Mouse (Mus musculus) layer of hippocampus, postnatal 25 days (tissue): ENCODE results near the gene Coa7. TPM values are rescaled to one million over a fixed set of nuclear protein-coding genes. Genes with fewer than 3 reads are reported as not detected.

Experiments used
- DNase-seq, 2 experiments: peaks; one replicate each; pipeline ENCODE4 v3.0.0; 2022; ENCODE audit warnings: mixed read lengths in 2 of 2, low spot score in 1 of 2; ENCODE audit errors: extremely low spot score in 1 of 2
- total RNA-seq, 2 experiments: library from RNA; stranded (reverse); gene quantifications; 2 replicates each; pipeline ENCODE4 v1.2.3; 2021

Gene Coa7
- 10 to 100 TPM; 26.2 to 26.4 TPM for total RNA-seq

DNA sequence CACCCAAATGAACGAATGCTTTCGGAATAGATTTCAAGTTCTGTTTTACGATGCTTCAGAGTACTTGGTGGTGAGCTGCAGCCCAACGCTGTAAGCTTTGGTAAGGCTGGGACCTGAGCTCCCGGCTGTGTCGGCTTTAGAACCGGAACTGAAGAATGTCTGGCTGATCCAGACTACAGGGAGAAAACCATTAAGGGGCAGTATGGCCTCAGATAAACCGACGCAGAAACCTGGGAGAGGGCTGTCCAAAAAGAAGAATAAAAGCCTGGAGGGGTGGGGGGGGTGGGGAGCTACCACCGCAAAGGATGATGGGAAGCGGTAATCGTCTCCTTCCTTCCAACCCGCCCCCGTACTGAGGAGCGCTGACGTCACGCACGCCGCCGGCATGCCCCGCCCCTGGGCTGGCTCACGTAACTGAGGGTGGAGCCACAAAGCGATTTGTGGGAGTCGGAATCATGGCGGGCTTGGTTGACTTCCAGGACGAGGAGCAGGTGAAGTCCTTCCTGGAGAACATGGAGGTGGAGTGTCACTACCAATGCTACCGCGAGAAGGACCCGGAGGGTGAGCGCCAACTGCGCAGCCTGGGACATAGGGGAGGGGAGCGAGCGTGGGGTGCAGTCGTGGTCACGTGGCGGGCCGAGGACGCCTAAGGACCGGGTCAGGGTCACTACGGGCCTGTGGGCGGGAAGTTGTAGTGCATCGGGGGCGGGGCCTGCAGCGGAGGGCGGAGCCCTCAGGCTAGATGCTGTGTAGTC, at the start of gene Coa7:
TSS of gene Coa7 (plus strand) at position 411 of the 755 bp plus-strand sequence.
- DNase-seq = peak; percentile 94 to 95

DNA sequence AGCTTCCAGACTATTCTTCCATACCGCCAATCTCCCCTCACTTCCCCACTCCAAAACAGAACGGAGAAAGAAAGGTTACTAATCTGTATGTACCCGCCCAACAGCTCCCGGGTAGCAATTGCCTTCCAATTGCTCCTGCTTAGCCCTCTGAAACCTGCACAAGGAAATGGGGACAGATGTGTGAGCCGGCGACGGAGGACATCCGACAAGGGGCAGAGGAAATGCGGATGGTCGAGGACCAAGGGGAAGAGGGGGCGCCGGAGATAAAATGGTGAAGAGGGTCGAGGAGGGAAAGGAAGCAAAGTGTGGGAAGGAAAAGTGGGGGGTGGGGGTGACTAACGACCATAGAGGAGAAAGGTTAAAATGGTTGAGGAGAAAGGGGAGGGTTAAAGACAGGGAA, 27.7 kb upstream of the Coa7 start:
- DNase-seq = no peak

DNA sequence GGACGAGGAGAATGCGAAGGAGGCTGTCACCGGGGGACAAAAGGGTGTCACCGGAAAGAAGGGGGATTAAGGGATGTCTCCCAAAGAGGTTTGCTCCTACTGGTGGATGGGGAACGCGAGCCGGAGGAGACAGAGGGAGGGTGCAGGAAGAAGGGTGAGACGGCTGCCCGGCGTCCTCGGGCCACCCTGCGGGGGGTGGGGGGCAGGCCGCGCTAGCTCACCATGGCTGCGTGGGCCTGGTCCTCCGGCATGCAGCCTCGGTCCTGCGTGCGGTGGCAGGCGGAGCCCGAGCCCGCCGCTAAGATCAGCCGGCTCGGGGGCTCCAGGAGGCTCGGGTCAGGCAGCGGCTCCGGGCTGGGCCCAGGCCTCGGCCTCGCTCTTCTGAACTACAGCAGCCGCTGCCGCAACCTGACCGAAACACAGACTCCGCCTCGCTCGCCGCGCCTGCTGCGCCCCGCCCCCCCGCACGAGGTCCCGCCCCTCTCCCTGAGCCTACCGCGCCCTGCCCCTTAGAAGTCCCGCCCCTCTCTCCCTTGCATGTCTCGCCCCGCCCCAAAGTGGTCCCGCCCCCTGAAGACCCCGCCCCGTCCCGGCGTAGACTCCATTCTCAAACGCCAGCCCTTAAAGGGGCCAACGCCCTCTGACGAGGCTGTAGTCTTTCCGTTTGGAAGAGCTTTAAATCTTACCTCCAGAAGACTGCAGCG, 27.1 kb upstream of the Coa7 start, which contains the start of gene Zyg11b:
TSS of gene Zyg11b (minus strand) at position 427 of the 704 bp plus-strand sequence.
- peak; percentile 73 to 84 for DNase-seq

DNA sequence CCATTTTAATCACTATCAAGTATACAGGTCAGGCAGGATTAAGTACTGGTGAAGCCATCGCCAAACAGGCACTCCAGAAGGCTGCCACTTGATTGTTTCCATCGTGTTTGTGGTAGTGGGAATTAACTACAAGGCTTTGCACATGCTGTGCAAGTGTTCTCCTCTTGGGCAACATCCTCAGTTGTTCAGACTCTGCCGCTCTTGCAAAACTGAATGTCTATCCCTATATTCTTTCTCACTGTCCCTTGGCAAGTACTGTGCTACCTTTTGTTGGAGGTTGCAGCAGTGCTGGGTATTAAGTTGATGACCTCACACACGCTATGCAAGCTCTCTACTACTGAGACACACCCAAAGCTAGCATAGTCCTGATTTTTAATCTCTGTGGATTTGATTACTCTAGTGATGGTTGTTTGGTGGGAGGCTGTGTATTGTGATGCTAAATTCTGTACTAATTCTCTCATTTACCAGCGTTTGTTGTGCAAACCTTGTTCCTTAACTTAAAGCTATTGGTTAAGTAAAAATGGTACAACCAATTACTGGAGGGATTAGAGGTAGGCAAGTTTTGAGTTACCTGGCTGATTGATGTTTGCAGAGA, 25.5 kb upstream of the Coa7 start:
- DNase-seq = no peak

DNA sequence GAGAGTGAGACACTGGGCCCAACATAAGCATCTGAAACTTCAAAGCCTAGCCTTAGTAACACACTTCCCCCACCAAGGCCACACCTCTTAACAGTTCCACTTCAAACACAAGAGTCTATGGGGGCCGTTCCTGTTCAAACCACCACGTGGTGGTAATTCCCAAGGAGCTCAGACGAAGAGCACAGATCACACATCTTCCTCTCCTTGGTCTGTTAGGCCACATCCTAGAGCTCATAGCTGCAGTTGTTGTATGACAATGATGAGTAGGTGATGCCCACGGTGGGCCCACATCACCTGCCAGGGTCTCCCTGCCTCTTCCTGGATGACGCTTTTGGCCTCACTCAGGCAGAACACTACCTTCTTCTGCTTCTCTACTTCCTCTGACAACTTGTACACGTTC, 17.2 kb upstream of the Coa7 start:
- DNase-seq = no peak

DNA sequence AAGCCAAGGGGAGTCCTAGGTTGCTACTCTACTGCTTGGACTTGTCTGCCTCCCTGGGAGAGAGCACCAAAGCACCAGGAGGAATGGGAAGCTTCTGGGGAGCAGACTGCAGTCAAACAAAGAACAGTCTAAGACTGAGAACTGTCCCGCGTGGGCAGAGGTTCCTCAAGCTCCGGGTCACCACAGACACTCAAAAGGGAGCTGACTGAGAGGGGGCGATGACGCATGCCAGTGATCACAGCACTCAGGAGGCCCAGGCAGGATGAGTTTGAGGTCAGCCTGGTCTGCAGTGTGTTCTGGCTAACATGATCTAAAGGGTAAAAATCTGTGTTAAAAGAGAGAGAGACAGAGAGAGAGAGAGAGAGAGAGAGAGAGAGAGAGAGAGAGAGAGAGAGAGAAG, 13.9 kb upstream of the Coa7 start:
- no peak for DNase-seq

DNA sequence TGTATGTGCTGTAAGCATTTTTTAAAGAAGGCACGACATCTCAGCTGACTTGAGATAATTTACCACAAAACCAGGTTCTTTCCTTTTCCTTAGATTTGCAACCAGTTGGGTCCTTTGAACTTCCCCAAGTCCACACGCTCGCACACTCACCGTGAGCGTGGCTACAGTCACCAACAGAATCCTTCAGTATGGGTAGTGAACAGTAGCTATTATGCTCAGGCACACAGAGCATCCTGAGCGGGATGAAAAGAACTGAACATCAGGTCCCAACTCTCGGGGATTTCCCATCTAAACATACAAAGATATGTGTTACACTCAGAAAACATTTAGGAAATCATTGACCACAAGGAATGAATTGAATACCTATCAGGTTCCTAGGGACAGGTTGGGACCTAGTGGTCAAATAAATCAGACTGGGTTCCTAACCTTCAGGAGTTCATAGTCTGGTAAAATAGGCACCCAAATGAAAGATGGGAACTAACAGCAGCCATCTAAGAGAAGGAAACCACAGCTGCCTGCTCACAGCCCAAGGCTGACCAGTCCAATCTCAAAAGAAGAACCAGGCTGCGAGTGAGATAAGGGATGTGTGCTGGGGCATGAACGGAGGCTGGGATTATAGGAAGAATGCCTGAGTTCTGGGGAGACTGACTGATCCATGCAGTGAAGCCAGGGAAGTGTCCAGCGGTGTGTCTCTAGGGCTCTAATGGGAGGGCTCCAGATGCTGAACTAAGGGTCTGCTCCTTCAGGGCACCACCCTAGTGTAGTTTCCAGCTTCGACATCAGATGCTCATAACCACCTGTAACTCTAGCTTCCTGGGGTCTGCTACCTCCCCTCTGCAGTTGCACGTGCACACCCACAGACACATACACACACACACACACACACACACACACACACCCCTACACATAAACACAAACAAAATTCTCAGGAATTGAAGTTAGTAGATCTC, 10.0 kb upstream of the Coa7 start:
- no peak for DNase-seq

DNA sequence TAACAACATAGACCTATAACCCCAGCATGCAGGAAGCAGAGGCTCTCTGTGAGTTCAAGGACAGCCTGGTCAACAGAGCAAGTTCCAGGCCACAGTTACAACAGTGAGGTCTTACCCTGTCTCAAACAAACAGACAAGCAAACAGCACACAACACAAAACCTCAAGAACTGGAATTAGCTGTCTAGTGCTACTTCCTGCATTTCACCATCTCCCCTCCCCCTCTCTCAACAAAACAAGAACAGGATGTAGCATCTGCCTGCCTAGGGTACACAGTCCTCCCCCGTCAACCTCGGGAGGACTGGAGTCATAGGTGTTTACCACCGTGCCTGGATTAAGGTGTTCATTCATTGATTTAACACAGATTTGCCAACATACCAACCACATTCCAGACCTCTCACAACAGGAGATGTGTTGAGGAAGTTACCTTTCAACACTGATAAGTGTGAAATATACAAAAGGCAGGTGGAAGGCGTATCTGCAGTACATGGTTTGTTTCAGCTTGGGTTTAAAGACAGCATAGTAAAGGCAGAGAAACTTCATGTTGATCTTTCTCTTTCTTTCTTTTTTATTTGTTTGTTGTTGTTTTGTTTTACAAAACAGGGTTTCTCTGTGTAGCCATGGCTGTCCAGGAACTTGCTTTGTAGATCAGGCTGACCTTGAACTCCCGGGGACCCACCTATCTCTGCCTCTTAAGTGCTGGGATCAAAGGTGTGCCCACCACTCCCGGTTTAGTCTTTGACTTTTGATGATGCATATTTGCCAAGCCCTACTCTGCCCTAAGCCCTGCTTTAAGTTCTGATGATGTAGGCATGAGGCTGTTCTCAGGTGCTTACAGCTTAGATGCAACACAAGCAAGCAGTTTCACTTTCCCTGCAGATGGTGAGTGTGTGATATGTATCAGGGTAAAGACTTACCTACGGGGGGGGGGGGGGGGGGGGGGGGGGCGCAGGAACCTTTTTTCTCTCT, 9.0 kb upstream of the Coa7 start:
- no peak for DNase-seq

DNA sequence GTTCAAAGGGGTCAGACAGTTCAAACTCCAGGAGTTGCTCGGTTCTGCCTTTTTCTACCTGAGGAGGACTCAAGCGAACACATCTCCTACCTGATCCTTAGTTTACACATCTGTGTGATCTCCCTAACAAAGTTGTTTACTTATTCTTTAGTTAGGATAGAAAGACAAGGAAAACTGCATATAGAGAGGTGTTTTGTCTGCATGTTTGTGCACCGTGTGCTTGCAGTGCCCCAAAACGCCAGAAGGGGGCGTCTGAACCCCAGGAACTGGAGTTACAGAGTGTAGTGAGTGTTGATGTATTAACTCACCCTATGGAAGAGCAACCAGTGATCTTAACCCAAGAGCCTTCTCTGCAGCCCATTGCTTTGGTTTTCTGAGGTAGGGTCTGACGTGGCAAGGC, 8.2 kb upstream of the Coa7 start:
- no peak for DNase-seq

DNA sequence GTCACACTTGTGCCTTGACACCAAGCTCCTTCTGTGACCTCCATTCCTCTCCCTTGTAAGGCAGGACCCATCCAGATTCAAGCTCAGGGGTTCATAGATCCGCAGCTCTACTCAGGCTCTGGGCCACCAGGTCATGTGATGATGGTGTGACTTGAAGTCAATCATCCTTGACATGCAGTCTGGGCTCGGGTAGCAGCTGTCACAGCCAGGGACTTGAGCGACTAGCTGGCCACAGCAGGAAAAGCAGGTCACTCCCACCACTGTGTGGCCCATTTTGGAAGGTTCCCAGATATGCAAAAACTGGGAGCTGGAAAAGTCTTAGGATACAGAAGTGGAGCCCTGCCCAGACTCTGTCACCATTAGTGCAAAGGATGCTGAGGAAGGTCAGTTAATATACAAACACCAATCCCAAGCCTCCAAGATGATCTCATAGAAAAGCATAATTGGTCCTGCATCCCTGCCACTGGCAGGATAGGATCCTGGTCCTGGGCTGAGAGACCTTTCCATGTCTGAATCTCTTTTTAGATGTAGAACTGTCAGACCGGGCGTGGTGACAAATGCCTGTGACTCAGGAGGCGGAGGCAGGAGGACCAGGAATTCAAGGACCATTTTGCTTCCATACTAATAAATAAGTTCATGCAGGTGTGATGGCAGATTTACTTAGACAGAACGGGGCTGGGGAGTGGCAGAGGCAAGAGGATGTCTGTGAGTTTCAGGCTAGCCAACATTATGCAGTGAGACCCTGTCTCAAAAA, 7.1 kb upstream of the Coa7 start:
- no peak for DNase-seq

DNA sequence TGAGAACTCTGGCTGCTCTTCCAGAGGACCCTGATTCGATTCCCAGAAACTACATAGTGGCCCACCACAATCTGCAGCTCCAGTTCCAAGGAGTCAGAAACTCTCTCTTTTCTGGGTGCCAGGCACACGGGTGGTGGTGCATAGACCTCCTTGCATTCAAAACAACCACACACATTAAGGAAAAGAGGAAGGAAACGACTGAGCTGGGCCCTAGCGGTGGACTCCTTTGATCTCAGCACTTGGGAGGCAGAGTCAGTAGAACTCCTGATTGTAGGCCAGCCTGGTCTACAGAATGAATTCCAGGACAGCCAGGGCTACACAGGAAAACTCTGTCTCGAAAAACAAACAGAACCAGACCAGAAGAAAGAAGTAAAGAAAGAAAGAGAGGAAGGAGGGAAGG, 4.4 kb upstream of the Coa7 start:
- no peak for DNase-seq

DNA sequence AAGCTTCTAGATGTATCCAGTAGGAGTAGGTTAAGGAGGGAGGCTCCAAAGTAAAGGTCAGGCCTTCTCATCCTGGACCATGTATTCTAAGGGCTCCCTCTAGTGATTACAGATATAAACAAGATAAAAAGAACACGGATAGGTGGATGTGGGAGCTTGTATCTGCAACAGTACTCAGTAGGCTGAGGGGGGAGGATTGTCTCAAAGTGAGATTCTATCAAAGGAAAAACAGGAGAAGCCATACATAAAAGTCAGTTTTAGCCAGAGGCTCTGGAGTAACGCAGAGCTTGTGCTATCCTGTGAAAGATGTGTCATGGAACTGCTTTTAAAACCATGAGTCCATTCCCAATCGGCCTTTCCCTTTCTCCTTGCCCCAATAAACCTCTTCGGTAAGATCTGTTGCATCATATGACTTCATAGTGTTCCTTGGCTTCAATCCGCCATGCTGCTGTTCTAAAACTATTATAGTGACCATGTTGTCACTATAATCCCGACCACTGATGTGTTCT, 815 bp upstream of the Coa7 start:
- peak; percentile 11 to 18 for DNase-seq

DNA sequence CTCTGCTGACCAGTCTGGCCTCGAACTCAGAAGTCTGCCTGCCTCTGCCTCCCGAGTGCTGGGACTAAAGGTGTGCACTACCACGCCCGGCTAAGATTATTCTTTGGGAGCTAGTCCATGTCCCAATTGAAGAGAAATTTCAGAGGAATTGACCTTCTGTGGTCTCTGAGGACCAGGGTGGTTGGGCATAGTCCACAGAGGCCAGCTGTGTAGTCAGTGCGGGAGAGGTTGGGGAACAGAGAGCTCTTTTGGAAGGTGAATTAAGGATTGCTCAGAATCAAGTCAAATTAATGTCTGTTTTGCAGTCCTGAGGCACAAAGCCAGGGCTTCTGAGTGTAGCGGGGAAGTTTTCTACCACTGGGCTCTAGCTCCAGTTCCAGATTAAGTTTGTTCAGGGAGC, 1.9 kb downstream of the Coa7 start:
- DNase-seq = no peak

DNA sequence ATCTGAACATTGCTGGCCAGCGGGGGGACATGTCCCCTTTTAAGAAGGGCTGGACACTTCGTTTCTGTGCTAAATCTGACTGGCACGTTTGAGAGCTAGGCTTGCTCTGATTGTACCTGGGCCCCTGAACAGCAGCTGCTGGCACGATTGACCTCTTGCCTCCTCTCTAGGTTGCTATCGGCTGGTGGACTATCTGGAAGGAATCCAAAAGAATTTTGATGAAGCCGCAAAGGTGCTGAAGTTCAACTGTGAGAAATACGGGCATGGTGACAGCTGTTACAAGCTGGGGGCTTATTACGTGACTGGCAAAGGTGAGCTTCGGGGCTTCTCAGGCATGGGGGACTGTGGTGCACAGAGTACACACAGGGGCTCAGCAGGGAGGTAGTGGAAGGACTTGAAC, 4.1 kb downstream of the Coa7 start:
- DNase-seq = no peak

DNA sequence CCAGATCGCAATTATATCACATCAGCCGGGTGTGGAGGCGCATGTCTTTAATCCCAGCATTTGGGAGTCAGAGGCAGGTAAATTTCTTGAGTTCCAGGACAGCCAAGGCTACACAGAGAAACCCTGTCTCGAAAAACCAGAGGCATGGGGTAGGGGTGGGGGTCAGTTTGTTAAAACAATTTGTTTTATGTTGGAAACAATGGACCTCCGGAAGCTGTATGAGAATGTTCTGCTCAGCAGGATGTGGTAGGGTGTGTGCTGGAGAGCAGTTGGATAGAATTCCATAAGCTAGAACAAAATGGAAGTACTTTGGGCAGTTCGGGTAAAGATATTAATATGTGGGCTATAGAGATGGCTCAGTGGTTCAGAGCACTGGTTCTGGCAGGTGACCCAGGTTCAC, 7.5 kb downstream of the Coa7 start:
- DNase-seq = no peak

DNA sequence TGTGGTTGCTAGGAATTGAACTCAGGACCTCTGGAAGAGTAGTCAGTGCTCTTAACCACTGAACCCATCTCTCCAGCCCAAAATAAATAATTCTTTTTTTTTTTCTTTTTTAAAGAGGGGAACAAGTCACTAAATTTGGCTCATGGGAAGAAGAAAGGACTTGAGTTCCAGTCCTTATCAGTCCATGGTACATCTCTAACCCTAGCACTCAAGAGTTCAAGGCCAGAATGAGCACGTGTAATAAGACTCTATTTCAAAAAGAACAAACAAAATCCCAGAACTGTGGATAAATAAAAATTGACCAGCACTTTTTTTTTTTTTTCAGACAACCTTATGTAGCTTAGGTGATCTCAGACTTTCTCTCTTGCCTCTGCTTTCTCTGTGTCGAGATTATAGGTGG, 8.8 kb downstream of the Coa7 start:
- no peak for DNase-seq

DNA sequence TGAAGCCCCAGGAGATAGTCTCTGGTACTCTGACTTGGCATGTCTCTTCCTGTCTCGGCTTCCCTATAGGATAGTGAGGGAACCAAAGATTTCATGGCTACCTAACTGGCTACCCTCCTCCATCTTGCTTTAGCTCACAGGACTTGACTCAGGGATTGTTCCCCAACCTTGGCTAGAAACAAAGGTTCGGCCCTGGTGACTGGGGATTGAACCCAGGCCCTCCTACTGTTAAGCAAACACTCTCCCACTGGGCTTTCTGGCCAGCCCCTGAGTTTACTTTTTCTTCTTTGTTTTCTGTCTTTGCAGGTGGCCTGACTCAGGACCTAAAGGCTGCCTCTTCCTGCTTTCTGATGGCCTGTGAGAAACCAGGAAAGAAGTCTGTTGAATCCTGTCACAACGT, 9.9 kb downstream of the Coa7 start:
- DNase-seq = no peak

DNA sequence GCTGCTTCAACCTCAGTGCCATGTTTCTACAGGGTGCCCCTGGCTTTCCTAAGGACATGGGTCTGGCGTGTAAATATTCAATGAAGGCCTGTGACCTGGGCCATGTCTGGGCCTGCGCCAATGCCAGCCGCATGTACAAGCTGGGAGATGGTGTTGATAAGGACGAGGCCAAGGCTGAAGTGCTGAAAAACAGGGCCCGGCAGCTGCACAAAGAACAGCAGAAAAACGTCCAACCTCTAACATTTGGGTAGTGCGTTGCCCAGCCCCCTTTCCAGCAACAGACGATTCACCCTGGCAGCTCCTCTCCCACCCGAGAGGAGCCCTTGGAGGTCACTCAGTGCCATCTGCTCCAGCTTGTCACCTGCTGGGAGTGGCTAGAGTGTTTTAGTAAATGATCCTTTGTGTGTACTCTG, 10.4 kb downstream of the Coa7 start:
- no peak for DNase-seq
